Mouse (Mus musculus) kidney, adult 2 months (tissue): Measurements from ENCODE around the gene Cfdp1.

Source experiments
- CTCF ChIP-seq: fragments of 200-500 bp; conservative IDR thresholded peaks from 2 replicates; pipeline ENCODE4 v1.5.1; 2011; ENCODE audit warnings: low read depth, mild to moderate bottlenecking, control low read depth, low read length, moderate library complexity, mixed read lengths; ENCODE audit not compliant: insufficient read depth, insufficient read length
- POLR2A ChIP-seq: fragments of 200-500 bp; IDR thresholded peaks from one replicate; pipeline ENCODE4 v1.6.1; 2011; ENCODE audit warnings: low read depth, low read length, control low read depth

GRCm38 (mm10) chr8:111803362-111803761 lies 50.7 kb downstream of the Cfdp1 start:
- TF ChIP-seq POLR2A, result no peak
- no peak for TF ChIP-seq CTCF
